Mouse (Mus musculus): Measurements from ENCODE around the gene Gstm4. TPM values are rescaled to one million over a fixed set of nuclear protein-coding genes. Genes with fewer than 3 reads are reported as not detected.
"Not testable (repeated sequence)": the region's sequence is repeated elsewhere in the genome, so short reads cannot be mapped to it uniquely, and the experiment has no call there.

Gene Gstm4
- polyA plus RNA-seq, 1 experiment: 23.9 TPM

DNA sequence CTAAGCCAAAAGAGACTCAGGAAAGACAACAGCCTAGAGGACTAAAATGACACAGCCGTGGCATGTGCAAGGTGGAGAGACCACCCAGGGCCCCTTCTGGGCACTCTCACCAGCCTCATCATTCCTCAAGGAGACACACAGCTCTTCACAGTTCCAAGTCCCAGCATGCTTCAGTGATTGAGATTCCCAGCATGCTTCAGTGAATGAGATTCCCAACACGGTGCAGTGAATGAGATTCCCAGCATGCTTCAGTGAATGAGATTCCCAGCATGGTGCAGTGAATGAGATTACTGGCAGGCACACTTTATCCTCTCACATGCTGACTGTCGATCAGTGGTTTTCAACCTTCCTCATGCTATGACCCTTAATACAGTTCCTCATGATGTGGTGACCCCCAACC lies 33.1 kb downstream of the Gstm4 start:
- Histone ChIP-seq H3K4me3 (ENCODE audit: insufficient read depth, low read depth, low read length) (no peak overlapping the region), H3K4me1 (ENCODE audit: control insufficient read depth, insufficient read depth, low read length) (peaks cover 29% of the 10 kb centered on the region), H3K27ac (ENCODE audit: insufficient read depth, low read depth, low read length) (no peak overlapping the region), H3K36me3 (ENCODE audit: control insufficient read depth, insufficient read depth, low read length) (no peaks in the 10 kb centered on the region), H3K27me3 (replicated peaks; ENCODE audit: control insufficient read depth, insufficient read depth, low read length) (no peaks in the 10 kb centered on the region)
- TF ChIP-seq CTCF (conservative IDR thresholded peaks at IDR 0.05; ENCODE audit: insufficient read depth, insufficient read length, low read depth, low read length) (no peak), POLR2A (IDR thresholded peaks at IDR 0.05; ENCODE audit: low read depth, low read length) (no peak)
- WGBS: 65% methylated on average over 3 of the region's 3 CpGs
- DNase-seq: no peak

DNA sequence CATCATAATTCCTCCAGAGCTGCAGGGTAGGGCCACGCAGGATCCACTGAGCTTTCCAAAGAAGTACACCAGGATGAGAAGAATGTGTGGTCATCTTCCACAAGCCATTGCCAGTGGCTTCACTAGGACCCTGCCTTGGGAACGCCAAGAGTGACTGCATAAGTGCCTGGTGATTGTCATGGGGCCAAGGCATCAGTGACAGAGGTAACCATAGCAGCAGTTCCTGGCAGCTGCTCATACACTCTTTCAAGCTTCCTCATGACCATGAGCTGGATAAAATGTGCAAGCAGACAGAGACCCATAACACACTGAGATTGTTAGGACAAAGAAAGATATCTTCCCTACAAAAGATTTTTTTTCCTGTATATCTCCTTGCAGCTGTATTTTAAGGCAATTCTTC lies 34.4 kb downstream of the Gstm4 start:
- Histone ChIP-seq H3K27me3 (replicated peaks; ENCODE audit: control insufficient read depth, insufficient read depth, low read length) (no peaks in the 10 kb centered on the region), H3K4me3 (ENCODE audit: insufficient read depth, low read depth, low read length) (no peak overlapping the region), H3K36me3 (ENCODE audit: control insufficient read depth, insufficient read depth, low read length) (no peaks in the 10 kb centered on the region), H3K27ac (ENCODE audit: insufficient read depth, low read depth, low read length) (no peak overlapping the region), H3K4me1 (ENCODE audit: control insufficient read depth, insufficient read depth, low read length) (peaks cover 20% of the 10 kb centered on the region)
- 73% methylated on average over 2 of the region's 2 CpGs for WGBS
- no peak for DNase-seq
- TF ChIP-seq POLR2A (IDR thresholded peaks at IDR 0.05; ENCODE audit: low read depth, low read length) (no peak), CTCF (conservative IDR thresholded peaks at IDR 0.05; ENCODE audit: insufficient read depth, insufficient read length, low read depth, low read length) (no peak)

DNA sequence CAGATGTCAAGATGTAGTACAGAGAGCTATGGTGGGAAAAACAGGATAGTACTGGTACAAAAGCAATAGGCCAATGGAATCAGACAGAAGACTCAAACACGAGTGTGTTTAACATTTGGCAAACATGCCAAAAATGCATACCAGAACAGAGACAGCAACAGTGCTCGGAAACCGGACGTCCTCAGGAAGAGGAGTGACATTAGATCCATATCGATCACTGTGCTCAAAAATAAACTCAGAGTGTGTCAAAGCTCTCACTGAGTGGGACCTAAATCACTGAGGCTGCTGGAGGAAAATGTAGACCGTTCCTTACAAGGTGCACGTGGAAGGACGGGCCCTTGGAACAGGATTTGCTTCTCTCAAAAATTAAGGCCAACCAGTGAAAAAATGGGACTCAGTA lies 42.7 kb downstream of the Gstm4 start:
- WGBS: 58% methylated on average over 8 of the region's 8 CpGs

DNA sequence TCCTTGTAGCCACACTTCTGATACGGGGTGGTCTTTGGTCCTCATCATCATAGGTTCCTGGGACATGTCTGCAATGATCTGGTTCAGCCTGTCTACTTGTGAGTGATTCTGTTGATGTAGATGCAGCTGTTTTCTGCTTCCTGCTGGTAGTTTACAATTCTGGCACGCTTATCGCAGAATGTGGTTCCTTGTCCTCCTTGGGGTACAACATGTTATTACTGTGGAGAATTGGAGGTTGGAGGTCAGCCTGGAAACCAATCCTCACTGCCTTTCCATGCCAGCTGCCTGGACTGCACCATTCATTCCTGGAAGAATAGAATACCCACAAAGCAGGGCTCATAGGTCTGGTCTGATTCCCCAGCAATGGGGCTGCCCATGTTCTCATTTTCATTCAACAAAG lies 45.2 kb downstream of the Gstm4 start:
- H3K36me3 ChIP-seq (ENCODE audit: control insufficient read depth, insufficient read depth, low read length): no peaks in the 10 kb centered on the region
- TF ChIP-seq CTCF (conservative IDR thresholded peaks at IDR 0.05; ENCODE audit: insufficient read depth, insufficient read length, low read depth, low read length) (no peak), POLR2A (IDR thresholded peaks at IDR 0.05; ENCODE audit: low read depth, low read length) (no peak)
- no peaks in the 10 kb centered on the region for H3K27me3 ChIP-seq (replicated peaks; ENCODE audit: control insufficient read depth, insufficient read depth, low read length)
- no peak overlapping the region for H3K4me3 ChIP-seq (ENCODE audit: insufficient read depth, low read depth, low read length)
- H3K27ac ChIP-seq (ENCODE audit: insufficient read depth, low read depth, low read length): no peak overlapping the region
- DNase-seq: no peak
- WGBS: 95% methylated on average over 3 of the region's 3 CpGs
- no peaks in the 10 kb centered on the region for H3K4me1 ChIP-seq (ENCODE audit: control insufficient read depth, insufficient read depth, low read length)

More for the DNA sequence above, 42.7 kb downstream of the Gstm4 start:
- no peak overlapping the region for H3K4me3 ChIP-seq (ENCODE audit: insufficient read depth, low read depth, low read length)
- DNase-seq: peak; percentile 65
- no peak overlapping the region for H3K27ac ChIP-seq (ENCODE audit: insufficient read depth, low read depth, low read length)
- no peaks in the 10 kb centered on the region for H3K4me1 ChIP-seq (ENCODE audit: control insufficient read depth, insufficient read depth, low read length)
- H3K36me3 ChIP-seq (ENCODE audit: control insufficient read depth, insufficient read depth, low read length): no peaks in the 10 kb centered on the region
- H3K27me3 ChIP-seq (replicated peaks; ENCODE audit: control insufficient read depth, insufficient read depth, low read length): no peaks in the 10 kb centered on the region
- TF ChIP-seq CTCF (conservative IDR thresholded peaks at IDR 0.05; ENCODE audit: insufficient read depth, insufficient read length, low read depth, low read length) (no peak), POLR2A (IDR thresholded peaks at IDR 0.05; ENCODE audit: low read depth, low read length) (no peak)

- Histone ChIP-seq H3K27ac (ENCODE audit: insufficient read depth, low read depth, low read length) (no peak overlapping the region), H3K36me3 (ENCODE audit: control insufficient read depth, insufficient read depth, low read length) (no peaks in the 10 kb centered on the region), H3K27me3 (replicated peaks; ENCODE audit: control insufficient read depth, insufficient read depth, low read length) (no peaks in the 10 kb centered on the region), H3K4me3 (ENCODE audit: insufficient read depth, low read depth, low read length) (no peak overlapping the region), H3K4me1 (ENCODE audit: control insufficient read depth, insufficient read depth, low read length) (no peaks in the 10 kb centered on the region)
- TF ChIP-seq CTCF (conservative IDR thresholded peaks at IDR 0.05; ENCODE audit: insufficient read depth, insufficient read length, low read depth, low read length): no peak
- no peak for TF ChIP-seq POLR2A (IDR thresholded peaks at IDR 0.05; ENCODE audit: low read depth, low read length)
- no peak for DNase-seq
- 93% methylated on average over 3 of the region's 3 CpGs for WGBS
Observed at GRCm38 (mm10) chr3:107998591-107998990, 46.1 kb downstream of the Gstm4 start.

GRCm38 (mm10) chr3:107996576-107996975 lies 48.1 kb downstream of the Gstm4 start:
- Histone ChIP-seq H3K4me3 (ENCODE audit: insufficient read depth, low read depth, low read length) (no peak overlapping the region), H3K4me1 (ENCODE audit: control insufficient read depth, insufficient read depth, low read length) (no peaks in the 10 kb centered on the region), H3K36me3 (ENCODE audit: control insufficient read depth, insufficient read depth, low read length) (no peaks in the 10 kb centered on the region), H3K27me3 (replicated peaks; ENCODE audit: control insufficient read depth, insufficient read depth, low read length) (no peaks in the 10 kb centered on the region), H3K27ac (ENCODE audit: insufficient read depth, low read depth, low read length) (no peak overlapping the region)
- 89% methylated on average over 4 of the region's 4 CpGs for WGBS
- DNase-seq: no peak
- TF ChIP-seq POLR2A (IDR thresholded peaks at IDR 0.05; ENCODE audit: low read depth, low read length) (no peak), CTCF (conservative IDR thresholded peaks at IDR 0.05; ENCODE audit: insufficient read depth, insufficient read length, low read depth, low read length) (no peak)

DNA sequence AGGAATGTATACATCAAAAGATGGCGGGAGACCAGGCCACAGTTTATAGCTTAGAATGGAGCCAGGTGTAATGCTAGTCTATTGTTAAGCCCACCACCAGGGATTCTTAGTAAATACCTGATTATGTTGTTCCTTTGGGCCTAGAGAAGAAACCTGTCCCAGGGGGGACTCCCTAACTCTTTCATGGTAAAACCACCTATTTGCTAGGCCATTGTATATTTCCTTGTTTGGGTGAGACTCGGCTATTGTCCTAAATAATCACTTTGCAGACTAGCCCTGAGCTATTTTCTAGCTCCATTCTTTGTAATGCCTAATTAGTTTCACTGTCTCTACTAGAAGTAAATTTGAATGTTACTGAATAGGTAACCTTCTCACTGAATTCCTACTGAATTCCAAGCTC lies 48.7 kb downstream of the Gstm4 start:
- not testable (repeated sequence) for H3K4me3 ChIP-seq (ENCODE audit: insufficient read depth, low read depth, low read length); H3K27ac ChIP-seq (ENCODE audit: insufficient read depth, low read depth, low read length)
- WGBS: 76% methylated on average over 2 of the region's 2 CpGs

More for the DNA sequence above, 48.7 kb downstream of the Gstm4 start:
- not testable (repeated sequence) for DNase-seq; H3K27me3 ChIP-seq (replicated peaks; ENCODE audit: control insufficient read depth, insufficient read depth, low read length); H3K4me1 ChIP-seq (ENCODE audit: control insufficient read depth, insufficient read depth, low read length); H3K36me3 ChIP-seq (ENCODE audit: control insufficient read depth, insufficient read depth, low read length)

Other genes starting within 250 kb of the Gstm4 start
- gene Eps8l3, start 167.7 kb downstream of the Gstm4 start, polyA plus RNA-seq (2012; rRNA removed): 0.72 TPM in 2 replicates
- gene Gstm5, start 149.1 kb downstream of the Gstm4 start, polyA plus RNA-seq (2012; rRNA removed): 172 and 198 TPM in 2 replicates
- gene Gstm7, start 113.1 kb downstream of the Gstm4 start, polyA plus RNA-seq (2012; rRNA removed): 24.5 and 28.1 TPM in 2 replicates
- gene Gstm6, start 101.1 kb downstream of the Gstm4 start, polyA plus RNA-seq (2012; rRNA removed): 2.5 and 4.3 TPM in 2 replicates
- 0.41 and 0.63 TPM in 2 replicates for gene Gstm3, start 75.6 kb downstream of the Gstm4 start, polyA plus RNA-seq (2012; rRNA removed)
- gene Gstm2, start 58.4 kb downstream of the Gstm4 start, polyA plus RNA-seq (2012; rRNA removed): 190 and 212 TPM in 2 replicates
- gene Gstm1, start 26.9 kb downstream of the Gstm4 start, polyA plus RNA-seq (2012; rRNA removed): 1,515 and 1,697 TPM in 2 replicates
- gene Ampd2, start 41.8 kb upstream of the Gstm4 start, polyA plus RNA-seq (2012; rRNA removed): 59.0 and 86.6 TPM in 2 replicates
- gene Gnat2, start 47.9 kb upstream of the Gstm4 start, polyA plus RNA-seq (2012; rRNA removed): 0.61 TPM in 2 replicates
- gene Gnai3, start 101.3 kb upstream of the Gstm4 start, polyA plus RNA-seq (2012; rRNA removed): 21.3 and 31.0 TPM in 2 replicates
- gene Gpr61, start 110.0 kb upstream of the Gstm4 start, polyA plus RNA-seq (2012; rRNA removed): not detected in 2 replicates
- gene Amigo1, start 141.4 kb upstream of the Gstm4 start, polyA plus RNA-seq (2012; rRNA removed): 18.4 and 25.7 TPM in 2 replicates
- 7.0 and 7.1 TPM in 2 replicates for gene Cyb561d1, start 156.3 kb upstream of the Gstm4 start, polyA plus RNA-seq (2012; rRNA removed)
- gene Atxn7l2, start 166.0 kb upstream of the Gstm4 start, polyA plus RNA-seq (2012; rRNA removed): 23.1 and 29.3 TPM in 2 replicates
- 37.7 and 38.7 TPM in 2 replicates for gene Sypl2, start 181.8 kb upstream of the Gstm4 start, polyA plus RNA-seq (2012; rRNA removed)
- gene Psma5, start 212.0 kb upstream of the Gstm4 start, polyA plus RNA-seq (2012; rRNA removed): 43.2 and 55.0 TPM in 2 replicates
- 30.2 and 34.2 TPM in 2 replicates for gene Sort1, start 239.2 kb upstream of the Gstm4 start, polyA plus RNA-seq (2012; rRNA removed)

Data from kidney, adult 2 months (tissue).